Mouse (Mus musculus) left cerebral cortex, adult 9 months (tissue): ENCODE measurements around the gene Rnf103.

Experiments
- DNase-seq, 2 experiments: peaks; one replicate each; pipeline ENCODE4 v3.0.0; 2022; ENCODE audit warnings: low spot score in 2 of 2

The Rnf103 gene

DNA sequence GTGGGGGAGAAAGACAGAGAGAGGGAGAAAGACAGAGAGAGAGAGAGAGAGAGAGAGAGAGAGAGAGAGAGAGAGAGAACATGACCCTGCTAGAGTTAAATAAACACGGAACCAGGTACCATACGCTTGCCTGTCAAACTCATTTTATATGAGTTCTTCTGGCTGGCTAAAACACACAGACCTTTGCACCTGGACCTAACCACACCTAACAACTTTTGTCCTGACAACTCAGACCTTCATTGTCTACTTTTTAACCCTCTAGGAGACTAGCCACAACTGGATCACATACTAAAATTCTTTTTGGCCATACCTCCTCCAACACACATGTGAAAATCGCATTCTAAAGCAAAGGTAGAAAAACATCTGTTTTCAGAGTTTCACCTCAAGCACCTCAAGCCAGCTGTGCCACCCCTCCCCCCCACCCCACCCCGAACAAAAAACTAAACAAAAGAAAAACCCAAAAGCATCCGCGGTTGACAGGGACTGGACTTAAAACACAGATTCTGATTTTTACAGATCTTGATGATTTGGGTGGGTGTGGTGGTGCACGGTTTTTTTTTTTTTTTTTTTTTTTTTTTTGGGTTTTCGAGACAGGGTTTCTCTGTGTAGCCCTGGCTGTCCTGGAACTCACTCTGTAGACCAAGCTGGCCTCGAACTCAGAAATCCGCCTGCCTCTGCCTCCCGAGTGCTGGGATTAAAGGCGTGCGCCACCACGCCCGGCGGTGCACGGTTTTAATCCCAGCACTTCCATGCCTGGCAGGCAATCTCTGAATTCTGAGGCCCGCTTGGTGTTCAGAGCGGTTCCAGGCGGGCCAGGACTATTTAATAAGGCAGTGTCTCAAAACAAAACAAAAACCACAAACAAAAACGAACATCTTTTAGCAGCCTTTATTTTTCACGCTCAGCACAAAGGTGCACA is 679 bp upstream of the Rnf103 start:
- no peak for DNase-seq

GRCm38 (mm10) chr6:71494341-71495020 is 787 bp downstream of the Rnf103 start:
- peak in 1 of 2 experiments; percentile 39 for DNase-seq

GRCm38 (mm10) chr6:71500575-71500974 is 6.9 kb downstream of the Rnf103 start:
- DNase-seq: no peak

- no peak for DNase-seq
Measured at GRCm38 (mm10) chr6:71503001-71503400, 9.3 kb downstream of the Rnf103 start.

DNA sequence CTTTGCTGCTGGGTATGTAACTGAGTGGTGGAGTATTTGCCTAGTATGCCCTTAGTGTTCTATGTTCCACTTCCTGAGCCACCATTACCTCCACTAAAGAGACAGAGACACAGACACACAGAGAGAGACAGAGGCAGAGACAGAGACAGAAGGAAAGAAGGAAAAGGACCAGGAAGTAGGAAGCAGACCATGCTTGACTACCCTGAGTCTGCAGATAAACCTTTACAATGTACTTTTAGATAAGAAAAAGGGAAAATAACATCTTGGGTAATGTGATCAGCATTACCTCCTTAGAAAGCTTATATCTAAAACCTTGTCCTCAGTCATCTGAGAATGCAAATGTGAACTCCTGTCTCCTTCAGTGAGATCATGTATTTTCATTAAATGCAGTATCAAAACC is 10.0 kb downstream of the Rnf103 start:
- no peak for DNase-seq

DNA sequence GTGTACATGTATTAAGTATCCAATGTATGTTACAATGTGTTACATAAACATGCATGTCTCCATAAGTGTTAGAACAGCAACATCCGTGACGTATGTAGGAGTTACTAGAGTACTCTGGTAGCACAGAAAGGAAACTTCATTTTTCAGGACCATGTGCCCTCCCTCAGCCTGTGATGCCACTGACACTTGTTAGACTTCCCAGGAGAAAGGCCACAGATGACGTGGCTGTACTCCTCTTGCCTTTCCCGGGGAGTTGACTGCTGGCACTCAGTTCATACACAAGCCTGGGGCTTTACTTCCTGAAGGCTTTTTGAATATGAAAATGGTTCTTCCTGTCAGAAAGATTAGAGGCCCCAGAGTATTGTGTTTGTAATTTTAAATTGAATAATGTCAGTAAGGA is 10.4 kb downstream of the Rnf103 start:
- DNase-seq: no peak

- no peak for DNase-seq
Measured at GRCm38 (mm10) chr6:71505671-71506070, 12.0 kb downstream of the Rnf103 start.

GRCm38 (mm10) chr6:71519476-71519875 is 25.8 kb downstream of the Rnf103 start:
- DNase-seq: no peak

GRCm38 (mm10) chr6:71525556-71525955 is 31.9 kb downstream of the Rnf103 start:
- peak in 1 of 2 experiments; percentile 30 for DNase-seq

DNA sequence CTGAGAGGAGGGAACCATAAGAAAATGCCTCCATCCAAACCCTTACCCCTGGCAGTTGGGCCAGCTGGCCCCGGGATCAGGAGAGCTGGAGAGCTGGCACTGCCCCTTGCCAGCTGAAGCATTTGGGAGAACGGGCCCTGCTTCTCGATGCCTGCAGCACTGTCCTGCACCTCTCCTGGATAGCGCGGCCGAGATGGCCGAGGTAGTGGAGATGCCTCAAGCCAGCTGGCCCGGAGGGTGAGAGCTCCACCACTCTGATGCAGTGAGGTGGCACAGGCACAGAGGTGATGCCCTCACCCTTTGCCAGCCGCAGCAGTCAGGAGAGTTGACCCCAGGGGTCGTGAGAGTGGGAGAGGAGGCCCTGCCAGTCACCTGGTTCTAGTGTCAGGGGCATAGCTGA is 33.4 kb downstream of the Rnf103 start:
- DNase-seq: no peak

DNA sequence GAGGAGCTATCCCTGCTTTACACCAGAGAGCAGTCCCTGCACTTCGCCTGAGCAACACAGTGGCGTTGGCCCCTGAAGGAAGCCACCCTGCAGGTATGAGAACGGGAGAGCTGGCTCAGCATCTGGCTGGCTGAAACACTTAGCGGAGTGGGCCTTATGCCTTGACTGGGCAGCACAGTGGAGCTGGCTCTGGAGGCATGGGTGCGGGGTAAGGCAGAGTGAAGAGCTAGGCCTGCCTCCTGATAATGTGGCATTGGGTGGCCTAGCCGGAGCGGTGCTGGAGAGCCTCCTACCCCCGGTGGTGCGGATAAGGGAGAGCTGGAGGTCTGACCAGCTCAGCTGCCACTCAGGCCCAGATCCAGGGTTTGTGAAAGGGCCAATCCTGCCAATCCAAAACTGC is 34.1 kb downstream of the Rnf103 start:
- no peak for DNase-seq

DNA sequence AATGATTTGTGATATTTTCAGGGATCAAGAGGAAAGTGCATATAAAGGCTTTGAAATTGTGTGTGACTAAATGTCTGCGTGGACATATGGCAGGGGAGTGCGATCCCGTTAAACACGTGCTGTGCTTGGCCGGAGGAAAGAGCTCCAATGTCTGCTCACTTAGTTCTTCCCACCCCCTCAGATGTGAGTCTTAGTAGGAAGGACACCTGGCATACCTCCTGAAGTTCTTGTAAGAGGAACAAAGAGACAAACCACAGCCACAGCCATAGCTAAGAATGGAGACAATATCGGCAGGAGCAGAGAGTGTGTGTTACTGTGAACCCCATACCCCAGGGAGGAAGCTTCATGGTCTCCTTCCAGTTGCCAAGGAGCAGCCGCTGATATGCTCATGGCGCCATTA is 36.5 kb downstream of the Rnf103 start:
- no peak for DNase-seq

GRCm38 (mm10) chr6:71537286-71537685 is 43.6 kb downstream of the Rnf103 start:
- no peak for DNase-seq

DNA sequence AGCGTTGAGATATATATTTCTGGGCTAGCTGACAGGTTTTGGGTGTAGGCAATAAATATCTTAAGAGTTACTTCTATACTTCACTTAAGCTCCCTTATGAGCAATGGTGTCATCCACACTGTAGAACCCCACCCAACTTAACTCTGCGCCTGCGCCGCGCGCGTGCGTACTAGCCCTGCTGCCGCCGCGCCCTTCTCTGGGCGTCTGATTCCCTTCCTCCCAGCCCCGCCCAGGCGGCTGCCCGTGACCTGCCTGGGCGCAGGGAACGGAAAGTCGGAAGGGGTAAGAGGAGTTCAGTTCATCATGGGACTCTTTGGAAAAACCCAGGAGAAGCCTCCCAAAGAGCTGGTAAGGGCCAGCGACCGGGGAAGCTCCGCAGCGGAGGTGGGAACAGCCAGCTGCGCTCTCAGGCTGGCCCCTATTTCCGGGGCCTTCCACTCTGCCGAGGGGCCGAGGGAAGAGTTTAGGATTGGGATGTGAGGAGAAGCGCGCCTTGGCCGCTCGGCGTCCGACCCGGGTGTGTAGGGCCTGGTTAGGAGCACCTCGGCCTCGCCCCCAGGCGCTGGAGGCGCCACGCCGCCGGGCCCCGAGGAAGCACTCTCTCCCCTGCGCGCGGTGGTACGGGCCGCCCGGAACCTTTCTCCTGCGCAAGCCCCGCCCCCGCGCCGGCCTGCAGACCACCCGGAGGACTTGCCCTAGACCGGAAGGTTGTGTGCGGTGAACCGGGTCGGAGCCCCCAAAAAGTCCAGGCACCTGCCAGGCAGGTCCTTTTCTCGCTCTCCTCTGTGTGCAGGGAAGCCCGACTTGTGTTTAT is 50.2 kb downstream of the Rnf103 start, which contains the start of gene Chmp3:
Gene Chmp3 (plus strand): TSS at position 112 of the 814 bp plus-strand sequence.
- peak; percentile 89 to 98 for DNase-seq

GRCm38 (mm10) chr6:71555507-71555951 is 61.8 kb downstream of the Rnf103 start:
- no peak for DNase-seq

- no peak for DNase-seq
Measured at GRCm38 (mm10) chr6:71556826-71557225, 63.1 kb downstream of the Rnf103 start.
